Mouse (Mus musculus) spleen, adult 2 months (tissue): ENCODE measurements at regions not wholly inside any gene's neighbourhood (a gene's known extent, or its start where the extent isn't known, plus 50 kb on each side); places are given as distances from the start of the nearest gene placed in this dataset.

ENCODE experiments used
- DNase-seq, 2 experiments: peaks; one replicate each; pipeline versions ENCODE4 v3.0.0 to v3.0.0-alpha.2; 2012 to 2021; ENCODE audit warnings: low spot score in 2 of 2, low read depth in 1 of 2
- H3K27ac ChIP-seq: fragments of 200-500 bp; 2 replicates; pipeline ENCODE4 v1.5.1; 2012; ENCODE audit warnings: low read length, inconsistent platforms; ENCODE audit not compliant: insufficient read depth
- H3K27me3 ChIP-seq: fragments of 200-500 bp; 2 replicates; pipeline ENCODE4 v1.6.1; 2012; ENCODE audit warnings: mild to moderate bottlenecking, moderate library complexity, low read length, inconsistent platforms; ENCODE audit not compliant: control insufficient read depth, insufficient read depth
- H3K36me3 ChIP-seq: fragments of 200-500 bp; 2 replicates; pipeline ENCODE4 v1.6.1; 2012; ENCODE audit warnings: mild to moderate bottlenecking, low read length, inconsistent platforms; ENCODE audit not compliant: control insufficient read depth, insufficient read depth
- H3K4me1 ChIP-seq: fragments of 200-500 bp; 2 replicates; pipeline ENCODE4 v1.6.1; 2011; ENCODE audit warnings: inconsistent platforms; ENCODE audit not compliant: control insufficient read depth, insufficient read depth, insufficient read length
- H3K4me3 ChIP-seq: fragments of 200-500 bp; 2 replicates; pipeline ENCODE4 v1.5.1; 2011; ENCODE audit warnings: mild to moderate bottlenecking, inconsistent platforms; ENCODE audit not compliant: insufficient read depth, insufficient read length; ENCODE audit errors: extremely low read depth
- CTCF ChIP-seq: fragments of 200-500 bp; IDR thresholded peaks from 2 replicates; pipeline ENCODE4 v1.5.1; 2011; ENCODE audit warnings: mild to moderate bottlenecking, inconsistent platforms; ENCODE audit not compliant: insufficient read depth, insufficient read length, insufficient replicate concordance; ENCODE audit errors: extremely low read depth
- POLR2A ChIP-seq: fragments of 200-500 bp; IDR thresholded peaks from 2 replicates; pipeline ENCODE4 v1.6.1; 2011; ENCODE audit warnings: low read depth, low read length, inconsistent platforms
- WGBS: fragments of 180-500 bp; shearing (Covaris S2); methylation state at CpG from one replicate; pipeline ENCODE4 v1.1.7; 2018; 5-methylcytosine and 5-hydroxymethylcytosine counted together

DNA sequence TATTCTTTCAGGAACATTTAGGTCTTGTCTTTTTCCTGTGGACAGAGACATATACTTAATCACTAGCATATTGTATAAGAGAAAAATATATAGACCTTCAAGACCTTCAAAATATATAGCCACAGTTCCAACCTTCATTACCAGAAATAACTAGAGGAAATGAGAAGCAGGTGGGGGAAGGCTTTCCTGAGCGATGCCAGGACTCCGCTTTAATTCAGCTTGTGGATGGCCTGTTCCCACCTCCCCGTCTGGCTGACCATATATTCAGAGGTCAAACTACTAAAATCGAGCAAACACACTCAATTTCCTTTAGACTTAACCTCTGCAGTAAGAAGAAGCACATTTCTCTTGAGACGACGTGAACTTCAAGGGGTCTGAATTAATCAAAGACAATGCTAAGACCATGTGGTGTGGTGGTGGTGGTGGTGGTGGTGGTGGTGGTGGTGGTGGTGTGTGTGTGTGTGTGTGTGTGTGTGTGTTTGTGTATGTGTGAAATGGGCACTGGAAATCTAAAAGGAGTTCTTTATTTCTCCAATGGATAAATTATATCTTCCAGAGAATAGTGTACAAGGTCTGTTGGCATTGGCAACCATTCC is 62.7 kb upstream of the Bach2 start:
- TF ChIP-seq CTCF: no peak
- no peak for TF ChIP-seq POLR2A
- 76% methylated on average over 6 of the region's 6 CpGs for WGBS
- no peaks in the 10 kb centered on the region for H3K27me3 ChIP-seq
- DNase-seq: no peak
- no peak overlapping the region for H3K27ac ChIP-seq
- H3K4me1 ChIP-seq: peaks cover 3% of the 10 kb centered on the region; the same call in 1 of the 2 replicates
- H3K4me3 ChIP-seq: no peak overlapping the region
- no peaks in the 10 kb centered on the region for H3K36me3 ChIP-seq

DNA sequence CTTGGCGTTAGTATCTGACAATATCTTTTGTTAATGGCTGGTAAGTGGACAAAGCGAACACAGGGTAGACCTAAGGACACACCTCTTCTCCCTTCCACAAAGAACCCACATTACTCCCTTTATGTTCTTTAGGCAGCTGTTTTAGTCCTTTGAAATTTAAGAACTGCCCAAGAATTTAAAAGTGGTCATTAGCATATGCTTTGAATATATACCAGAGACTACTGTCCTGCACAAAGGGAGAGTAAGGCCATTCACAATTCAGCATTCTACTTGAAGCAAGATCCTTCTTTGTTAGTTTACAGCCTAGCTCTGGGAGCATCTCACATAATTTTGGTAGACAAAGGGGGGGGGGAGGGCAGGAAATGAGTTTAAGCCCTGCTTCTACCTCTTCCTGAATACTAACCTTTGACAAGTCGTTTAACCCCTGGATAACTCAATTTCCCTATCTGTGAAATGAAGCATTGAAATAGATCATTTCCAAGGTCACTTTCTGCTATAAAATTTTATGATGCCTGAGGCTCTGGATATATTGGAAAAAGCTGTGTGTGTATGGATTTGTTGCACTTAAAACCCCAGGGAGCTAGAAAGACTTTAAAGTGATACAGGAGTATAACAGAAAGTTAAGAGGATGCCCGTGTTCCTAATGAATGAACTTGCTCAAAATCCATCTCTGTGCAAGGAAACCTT is 62.0 kb upstream of the Bach2 start:
- H3K4me1 ChIP-seq: peaks cover 3% of the 10 kb centered on the region; the same call in 1 of the 2 replicates
- H3K36me3 ChIP-seq: no peaks in the 10 kb centered on the region
- 63% methylated on average over 4 of the region's 4 CpGs for whole genome bisulfite sequencing
- DNase-seq: no peak
- TF ChIP-seq CTCF (no peak), POLR2A (no peak)
- H3K27ac ChIP-seq: no peak overlapping the region
- no peaks in the 10 kb centered on the region for H3K27me3 ChIP-seq
- H3K4me3 ChIP-seq: no peak overlapping the region

DNA sequence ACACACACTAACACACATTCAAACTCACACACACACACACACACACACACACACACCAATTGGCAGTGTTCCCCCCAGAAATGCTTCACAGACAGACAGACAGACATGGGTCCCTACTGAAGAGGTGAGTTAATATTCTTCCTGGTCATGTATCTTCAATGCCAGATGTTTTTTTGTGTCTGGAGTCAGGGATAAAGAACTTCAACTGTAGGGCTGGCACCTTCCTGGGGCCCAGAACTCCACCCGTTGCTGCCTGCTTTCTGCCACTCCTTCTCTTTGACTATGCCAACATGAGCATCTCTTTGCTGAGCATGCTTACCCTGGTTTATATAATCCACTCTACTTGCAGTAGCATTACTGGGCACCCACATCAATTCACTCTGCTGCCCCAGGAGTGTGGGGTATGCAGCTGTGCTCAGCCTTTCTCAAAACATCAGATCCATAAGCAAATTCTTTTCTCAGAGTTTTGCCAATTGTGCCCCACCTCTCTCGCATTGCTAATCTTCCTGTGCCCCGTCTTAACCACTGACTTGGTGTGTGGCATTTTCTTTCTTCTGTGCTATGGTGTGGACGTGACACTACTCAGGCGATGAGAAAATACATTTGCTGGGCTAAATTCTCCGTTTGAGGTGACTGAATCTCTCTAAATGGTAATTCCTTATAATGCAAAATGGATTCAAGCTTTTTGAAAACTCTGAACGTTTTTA is 60.5 kb upstream of the Bach2 start:
- WGBS: 73% methylated on average over 7 of the region's 7 CpGs
- TF ChIP-seq CTCF (no peak), POLR2A (no peak)
- H3K27me3 ChIP-seq: no peaks in the 10 kb centered on the region
- H3K27ac ChIP-seq: no peak overlapping the region
- no peaks in the 10 kb centered on the region for H3K36me3 ChIP-seq
- no peak overlapping the region for H3K4me3 ChIP-seq
- DNase-seq: no peak
- H3K4me1 ChIP-seq: peaks cover 3% of the 10 kb centered on the region; the same call in 1 of the 2 replicates

DNA sequence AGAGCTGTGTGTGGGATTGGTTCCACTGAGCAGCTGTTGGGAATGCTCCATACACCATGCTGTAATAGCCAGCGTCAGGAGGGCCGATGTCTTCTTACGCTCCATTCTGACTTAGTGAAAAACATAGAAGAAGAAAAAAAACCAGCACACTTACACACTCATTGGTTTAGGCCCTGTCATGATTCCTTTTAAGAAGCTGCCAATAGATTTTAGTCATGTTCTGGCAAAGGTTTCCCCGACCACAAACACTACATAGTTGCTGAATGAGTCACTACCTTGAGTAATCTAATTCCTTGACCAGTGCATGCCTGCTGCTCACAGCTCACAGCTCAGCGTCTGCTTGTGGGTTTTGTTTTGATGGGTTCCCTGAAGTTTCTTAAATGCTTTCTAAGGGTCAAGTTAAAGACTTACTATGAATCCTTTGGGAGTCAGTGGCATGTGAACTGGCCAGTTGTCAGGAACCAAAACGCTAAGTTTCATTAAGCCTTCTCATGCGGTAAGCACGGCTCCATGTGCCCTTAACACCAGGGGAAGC is 58.8 kb upstream of the Bach2 start:
- no peak for TF ChIP-seq CTCF
- no peak for TF ChIP-seq POLR2A
- H3K4me1 ChIP-seq: peaks cover 3% of the 10 kb centered on the region; the same call in 1 of the 2 replicates
- WGBS: 67% methylated on average over 8 of the region's 8 CpGs
- no peak overlapping the region for H3K27ac ChIP-seq
- no peak overlapping the region for H3K4me3 ChIP-seq
- no peaks in the 10 kb centered on the region for H3K36me3 ChIP-seq
- H3K27me3 ChIP-seq: no peaks in the 10 kb centered on the region
- DNase-seq: no peak

DNA sequence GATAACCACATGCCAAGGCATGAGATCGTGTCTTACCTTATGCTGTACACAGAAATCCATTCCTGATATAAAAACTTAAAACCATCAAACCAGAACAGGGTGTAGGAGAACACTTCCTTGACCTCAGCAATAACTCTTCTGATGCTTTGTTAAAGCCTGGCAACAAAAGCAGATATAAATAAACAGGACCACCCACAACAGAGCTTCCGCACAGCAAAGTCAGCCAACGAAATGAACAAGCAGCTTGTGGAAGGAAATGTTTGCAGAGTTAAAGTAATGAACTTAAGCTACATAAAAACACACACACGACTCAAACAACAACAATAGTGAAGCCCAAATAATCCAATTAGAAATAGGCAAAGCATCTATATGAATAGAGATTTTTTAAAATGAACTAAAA is 54.8 kb upstream of the Bach2 start:
- no peaks in the 10 kb centered on the region for H3K27me3 ChIP-seq
- no peak for DNase-seq
- 90% methylated on average over 4 of the region's 4 CpGs for WGBS
- no peaks in the 10 kb centered on the region; the same call in 1 of the 2 replicates for H3K4me1 ChIP-seq
- no peak overlapping the region for H3K27ac ChIP-seq
- H3K4me3 ChIP-seq: no peak overlapping the region
- H3K36me3 ChIP-seq: no peaks in the 10 kb centered on the region
- no peak for TF ChIP-seq CTCF
- TF ChIP-seq POLR2A: no peak

DNA sequence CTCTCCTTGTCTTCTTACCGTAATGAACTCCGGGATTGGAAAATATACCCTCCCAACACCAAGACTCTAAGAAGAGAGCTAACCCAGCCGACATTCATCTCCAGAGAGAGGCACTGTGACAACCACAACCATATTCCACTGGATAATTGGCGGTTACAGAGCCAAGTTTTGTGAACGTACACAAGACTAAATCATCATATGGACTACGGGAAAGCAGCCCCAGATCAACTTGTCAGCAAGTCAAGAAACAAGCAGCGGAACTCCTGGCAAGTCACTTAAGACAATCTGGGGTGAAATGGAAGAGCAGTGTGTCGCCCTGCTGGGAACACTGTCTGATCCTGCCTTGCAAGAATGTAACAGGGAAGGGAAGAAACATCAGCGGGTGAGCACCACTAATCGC is 52.6 kb upstream of the Bach2 start:
- no peak overlapping the region for H3K4me3 ChIP-seq
- no peak for TF ChIP-seq POLR2A
- no peak for TF ChIP-seq CTCF
- H3K36me3 ChIP-seq: no peaks in the 10 kb centered on the region
- no peaks in the 10 kb centered on the region for H3K27me3 ChIP-seq
- DNase-seq: no peak
- H3K27ac ChIP-seq: no peak overlapping the region
- no peaks in the 10 kb centered on the region for H3K4me1 ChIP-seq
- 94% methylated on average over 10 of the region's 10 CpGs for WGBS
